Mouse (Mus musculus) hindbrain, embryonic 12.5 days (tissue): ENCODE data around the gene Pcgf2. TPM values are rescaled to one million over a fixed set of nuclear protein-coding genes. Genes with fewer than 3 reads are reported as not detected.
"Not testable (repeated sequence)": the region's sequence is repeated elsewhere in the genome, so short reads cannot be mapped to it uniquely, and the experiment has no call there.

ENCODE experiments used
- ATAC-seq: fragments of 200-750 bp; cut with Nextera tagmentation; 2 replicates; pipeline ENCODE4 v1.8.0; 2017; ENCODE audit warnings: moderate TSS enrichment; ENCODE audit not compliant: low FRiP score
- H3K27ac ChIP-seq: fragments of 300-500 bp; sonication (generic); 2 replicates; pipeline ENCODE4 v1.5.1; 2016; ENCODE audit warnings: mild to moderate bottlenecking
- H3K27me3 ChIP-seq: fragments of 300-500 bp; sonication (generic); 2 replicates; pipeline ENCODE4 v1.6.1; 2016; ENCODE audit warnings: mild to moderate bottlenecking
- H3K36me3 ChIP-seq: fragments of 300-500 bp; sonication (generic); 2 replicates; pipeline ENCODE4 v1.6.1; 2016; ENCODE audit warnings: mild to moderate bottlenecking
- H3K4me1 ChIP-seq: fragments of 300-500 bp; sonication (generic); 2 replicates; pipeline ENCODE4 v1.6.1; 2016
- H3K4me2 ChIP-seq: fragments of 300-500 bp; sonication (generic); replicated peaks from 2 replicates; pipeline ENCODE4 v1.6.1; 2016; ENCODE audit warnings: mild to moderate bottlenecking
- H3K4me3 ChIP-seq: fragments of 300-500 bp; sonication (generic); 2 replicates; pipeline ENCODE4 v1.5.1; 2016; ENCODE audit warnings: mild to moderate bottlenecking
- H3K9ac ChIP-seq: fragments of 300-500 bp; sonication (generic); 2 replicates; pipeline ENCODE4 v1.6.1; 2016; ENCODE audit warnings: mild to moderate bottlenecking, moderate library complexity
- H3K9me3 ChIP-seq: fragments of 300-500 bp; sonication (generic); replicated peaks from 2 replicates; pipeline ENCODE4 v1.6.1; 2016; ENCODE audit warnings: mild to moderate bottlenecking
- WGBS: fragments of 180-500 bp; shearing (Covaris S2); methylation state at CpG from one replicate; pipeline ENCODE4 v1.1.7; 2016; 5-methylcytosine and 5-hydroxymethylcytosine counted together
- polyA plus RNA-seq: library from polyadenylated mRNA; unstranded; fragments of >200 nt; fragmentation: Nextera tagmentation; extraction: Ambion mirVana; gene quantifications from 2 replicates; pipeline ENCODE4 v1.2.1, GENCODE M21; 2016

Pcgf2 gene
- polyA plus RNA-seq, 1 experiment from 2014 or later = 24.7 TPM

- ATAC-seq = no peak
- no peaks in the 10 kb centered on the region for H3K27me3 ChIP-seq
- H3K4me2 ChIP-seq = no peak overlapping the region
- no peaks in the 10 kb centered on the region for H3K9me3 ChIP-seq
- H3K9ac ChIP-seq = no peak overlapping the region; the same call in 1 of the 2 replicates
- peaks cover 22% of the 10 kb centered on the region for H3K4me1 ChIP-seq
- 0 out of 2 replicates have a peak, but pooled peaks cover 2% of the 10 kb centered on the region for H3K36me3 ChIP-seq
- WGBS = 84% methylated on average over 4 of the region's 4 CpGs
- no peak overlapping the region for H3K27ac ChIP-seq
- no peak overlapping the region for H3K4me3 ChIP-seq
Measured at GRCm38 (mm10) chr11:97737600-97737999, 37.3 kb upstream of the Pcgf2 start.

GRCm38 (mm10) chr11:97736645-97737044 lies 36.3 kb upstream of the Pcgf2 start:
- 91% methylated on average over 5 of the region's 5 CpGs for WGBS
- Histone ChIP-seq H3K9ac (no peak overlapping the region), H3K27ac (no peak overlapping the region), H3K4me3 (no peak overlapping the region), H3K4me2 (no peak overlapping the region), H3K9me3 (no peaks in the 10 kb centered on the region), H3K36me3 (0 out of 2 replicates have a peak, but pooled peaks cover 9% of the 10 kb centered on the region), H3K27me3 (no peaks in the 10 kb centered on the region), H3K4me1 (peaks cover 16% of the 10 kb centered on the region)
- no peak for ATAC-seq

GRCm38 (mm10) chr11:97734810-97735209 lies 34.5 kb upstream of the Pcgf2 start:
- H3K27ac ChIP-seq, H3K4me1 ChIP-seq, ATAC-seq, H3K9me3 ChIP-seq, H3K27me3 ChIP-seq, H3K4me3 ChIP-seq, H3K9ac ChIP-seq, H3K4me2 ChIP-seq: not testable (repeated sequence)
- peaks cover 23% of the 10 kb centered on the region for H3K36me3 ChIP-seq
- 86% methylated on average over 5 of the region's 5 CpGs for WGBS

GRCm38 (mm10) chr11:97733689-97734088 lies 33.4 kb upstream of the Pcgf2 start:
- whole genome bisulfite sequencing = 43% methylated on average over 10 of the region's 10 CpGs
- no peaks in the 10 kb centered on the region for H3K9me3 ChIP-seq
- ATAC-seq = no peak
- H3K4me1 ChIP-seq = peaks cover 9% of the 10 kb centered on the region
- no peak overlapping the region for H3K27ac ChIP-seq
- H3K4me3 ChIP-seq = no peak overlapping the region
- no peaks in the 10 kb centered on the region for H3K27me3 ChIP-seq
- no peak overlapping the region for H3K4me2 ChIP-seq
- no peak overlapping the region for H3K9ac ChIP-seq
- peaks cover 33% of the 10 kb centered on the region for H3K36me3 ChIP-seq

- no peak overlapping the region for H3K4me2 ChIP-seq
- ATAC-seq = no peak
- H3K36me3 ChIP-seq = peaks cover 83% of the 10 kb centered on the region
- no peak overlapping the region for H3K27ac ChIP-seq
- 85% methylated on average over 7 of the region's 7 CpGs for WGBS
- H3K4me1 ChIP-seq = peaks cover 3% of the 10 kb centered on the region; the same call in 1 of the 2 replicates
- H3K9ac ChIP-seq = no peak overlapping the region
- no peaks in the 10 kb centered on the region for H3K9me3 ChIP-seq
- no peaks in the 10 kb centered on the region for H3K27me3 ChIP-seq
- H3K4me3 ChIP-seq = no peak overlapping the region
Measured at GRCm38 (mm10) chr11:97728730-97729129, 28.4 kb upstream of the Pcgf2 start.

- WGBS = 79% methylated on average over 7 of the region's 7 CpGs
- no peak for ATAC-seq
Measured at GRCm38 (mm10) chr11:97728311-97728710, 28.0 kb upstream of the Pcgf2 start.

GRCm38 (mm10) chr11:97723709-97724108 lies 23.4 kb upstream of the Pcgf2 start:
- Histone ChIP-seq H3K27ac (no peak overlapping the region), H3K9ac (no peak overlapping the region), H3K4me1 (no peaks in the 10 kb centered on the region), H3K36me3 (peaks cover 99% of the 10 kb centered on the region), H3K4me3 (no peak overlapping the region), H3K4me2 (no peak overlapping the region), H3K27me3 (no peaks in the 10 kb centered on the region), H3K9me3 (peaks cover 6% of the 10 kb centered on the region)
- no peak for ATAC-seq
- 93% methylated on average over 7 of the region's 7 CpGs for WGBS

More at GRCm38 (mm10) chr11:97728311-97728710, 28.0 kb upstream of the Pcgf2 start:
- Histone ChIP-seq H3K9me3 (no peaks in the 10 kb centered on the region), H3K4me2 (no peak overlapping the region), H3K4me3 (no peak overlapping the region), H3K27ac (no peak overlapping the region), H3K9ac (no peak overlapping the region), H3K27me3 (no peaks in the 10 kb centered on the region), H3K4me1 (no peaks in the 10 kb centered on the region; the same call in 1 of the 2 replicates), H3K36me3 (peaks cover 87% of the 10 kb centered on the region)

GRCm38 (mm10) chr11:97721338-97721737 lies 21.0 kb upstream of the Pcgf2 start:
- H3K36me3 ChIP-seq = peaks cover 96% of the 10 kb centered on the region

GRCm38 (mm10) chr11:97719041-97719440 lies 18.7 kb upstream of the Pcgf2 start:
- no peak for ATAC-seq
- Histone ChIP-seq H3K4me1 (no peaks in the 10 kb centered on the region), H3K27ac (no peak overlapping the region), H3K36me3 (peaks cover 93% of the 10 kb centered on the region), H3K9ac (no peak overlapping the region), H3K4me3 (no peak overlapping the region), H3K9me3 (peaks cover 12% of the 10 kb centered on the region), H3K4me2 (no peak overlapping the region), H3K27me3 (no peaks in the 10 kb centered on the region)
- WGBS = 89% methylated on average over 4 of the region's 4 CpGs

More at GRCm38 (mm10) chr11:97721338-97721737, 21.0 kb upstream of the Pcgf2 start:
- H3K4me1 ChIP-seq = no peaks in the 10 kb centered on the region
- H3K4me3 ChIP-seq = no peak overlapping the region
- H3K9ac ChIP-seq = no peak overlapping the region
- WGBS = 92% methylated on average over 4 of the region's 4 CpGs
- H3K9me3 ChIP-seq = peaks cover 6% of the 10 kb centered on the region
- ATAC-seq = no peak
- H3K4me2 ChIP-seq = no peak overlapping the region
- no peaks in the 10 kb centered on the region for H3K27me3 ChIP-seq
- no peak overlapping the region for H3K27ac ChIP-seq

GRCm38 (mm10) chr11:97718281-97718860 lies 18.1 kb upstream of the Pcgf2 start:
- ATAC-seq = no peak
- no peaks in the 10 kb centered on the region for H3K4me1 ChIP-seq
- H3K9me3 ChIP-seq = peaks cover 12% of the 10 kb centered on the region
- H3K9ac ChIP-seq = no peak overlapping the region
- 89% methylated on average over 15 of the region's 15 CpGs for WGBS
- no peak overlapping the region for H3K27ac ChIP-seq
- H3K27me3 ChIP-seq = no peaks in the 10 kb centered on the region
- no peak overlapping the region for H3K4me2 ChIP-seq
- no peak overlapping the region for H3K4me3 ChIP-seq
- H3K36me3 ChIP-seq = peaks cover 93% of the 10 kb centered on the region

GRCm38 (mm10) chr11:97717369-97718280 lies 17.3 kb upstream of the Pcgf2 start:
- WGBS = 89% methylated on average over 26 of the region's 26 CpGs
- ATAC-seq = no peak
- H3K36me3 ChIP-seq = peaks cover 94% of the 10 kb centered on the region

GRCm38 (mm10) chr11:97716021-97716420 lies 15.7 kb upstream of the Pcgf2 start:
- H3K36me3 ChIP-seq = peaks cover 94% of the 10 kb centered on the region
- 0 out of 2 replicates have a peak, but pooled peaks cover 6% of the 10 kb centered on the region for H3K9me3 ChIP-seq
- ATAC-seq = no peak
- no peak overlapping the region for H3K9ac ChIP-seq
- H3K27ac ChIP-seq = no peak overlapping the region
- H3K4me2 ChIP-seq = no peak overlapping the region
- no peak overlapping the region for H3K4me3 ChIP-seq
- no peaks in the 10 kb centered on the region for H3K4me1 ChIP-seq
- WGBS = 88% methylated on average over 8 of the region's 8 CpGs
- no peaks in the 10 kb centered on the region for H3K27me3 ChIP-seq

More at GRCm38 (mm10) chr11:97717369-97718280, 17.3 kb upstream of the Pcgf2 start:
- H3K9ac ChIP-seq = no peak overlapping the region
- H3K4me3 ChIP-seq = no peak overlapping the region
- H3K4me2 ChIP-seq = no peak overlapping the region
- no peaks in the 10 kb centered on the region for H3K27me3 ChIP-seq
- peaks cover 12% of the 10 kb centered on the region for H3K9me3 ChIP-seq
- H3K27ac ChIP-seq = no peak overlapping the region
- no peaks in the 10 kb centered on the region for H3K4me1 ChIP-seq
